In the genomic region with DNA sequence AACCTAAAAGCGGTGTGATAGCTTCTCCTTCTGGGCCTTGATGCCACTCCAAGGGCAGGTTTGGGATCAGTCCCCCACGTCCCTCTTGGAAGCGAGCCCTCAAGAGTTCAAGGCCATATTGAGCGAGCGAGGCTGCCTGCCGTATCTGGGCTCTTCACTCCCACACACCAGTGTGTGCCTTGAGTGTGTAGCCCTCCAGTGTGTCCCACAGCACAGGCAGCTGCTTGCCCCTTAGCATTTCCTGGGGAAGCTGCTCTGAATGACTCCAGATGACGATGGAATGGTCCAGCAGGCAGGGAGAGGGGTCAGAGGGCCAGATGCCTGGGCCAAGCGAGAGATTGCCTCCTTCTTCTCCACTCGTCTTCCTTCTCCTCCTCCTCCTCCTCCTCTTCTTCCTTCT, we compare ENCODE assay signal across 10 mouse cellular contexts. TPM values are rescaled to one million over a fixed set of nuclear protein-coding genes. Genes with fewer than 3 reads are reported as not detected.
DNase-seq lines count a peak whose midpoint lies in the region; ATAC-seq and TF ChIP-seq lines count a peak whose summit lies in the region.
"Had no signal": no experiment of that assay in that cellular context is flagged by ENCODE, and none has a peak within 500 bp of the region (broad histone marks: within the 10 kb centered on the region; RNA-seq: fewer than 3 reads in every experiment).

No protein-coding gene starts in this region.

- no peak for TF ChIP-seq POLR2A in embryonic fibroblast, embryonic 13.5 days (IDR thresholded peaks at IDR 0.05; ENCODE audit: low read depth, low read length)

- ATAC-seq in heart, embryonic 12.5 days (ENCODE audit: insufficient number of reproducible peaks, low FRiP score), result no peak
- ATAC-seq in megakaryocyte, adult 5-6 weeks (ENCODE audit: poor library complexity, severe bottlenecking), result no peak
- no peak for ATAC-seq in stomach, embryonic 14.5 days (ENCODE audit: insufficient number of reproducible peaks, insufficient read depth, low FRiP score, low read depth)

- H3K4me2 ChIP-seq in heart, embryonic 12.5 days, result no peak overlapping the region
- 0 out of 2 replicates have a peak overlapping the region, but pooled peaks have one; percentile 4 for H3K4me2 ChIP-seq in stomach, embryonic 14.5 days (replicated peaks; ENCODE audit: low read depth, low read length)

- peak overlapping the region; percentile 41 for H3K27ac ChIP-seq in heart, embryonic 12.5 days (ENCODE audit: poor library complexity, severe bottlenecking)
- peak overlapping the region; percentile 2; the same call in 1 of the 2 replicates for H3K27ac ChIP-seq in embryonic fibroblast, embryonic 13.5 days (ENCODE audit: insufficient read depth, low read length)
- peak overlapping the region; percentile 41; the same call in 1 of the 2 replicates for H3K27ac ChIP-seq in stomach, embryonic 14.5 days (ENCODE audit: low read length)

- H3K27me3 ChIP-seq in heart, embryonic 12.5 days (replicated peaks), result no peaks in the 10 kb centered on the region
- no peaks in the 10 kb centered on the region for H3K27me3 ChIP-seq in megakaryocyte, embryonic 14.5 days (replicated peaks)
- no peaks in the 10 kb centered on the region for H3K27me3 ChIP-seq in stomach, embryonic 14.5 days (ENCODE audit: control insufficient read depth, insufficient read depth, low read length)

- peak overlapping the region; percentile 39; the same call in 1 of the 2 replicates for H3K9ac ChIP-seq in heart, embryonic 12.5 days
- H3K9ac ChIP-seq in stomach, embryonic 14.5 days (replicated peaks; ENCODE audit: low read depth, low read length), result no peak overlapping the region

- DNase-seq in heart, adult 11 months, result no peak
- DNase-seq in thymus, postnatal 0 days (ENCODE audit: low spot score), result no peak
- DNase-seq in B cell, adult 2 months, result no peak
- DNase-seq: left cerebral cortex, postnatal 4 days; thymus, postnatal 36 days had no signal

- H3K4me3 ChIP-seq in heart, embryonic 12.5 days, result no peak overlapping the region
- peak overlapping the region; percentile 56 for H3K4me3 ChIP-seq in megakaryocyte, embryonic 14.5 days (replicated peaks)
- H3K4me3 ChIP-seq in embryonic fibroblast, embryonic 13.5 days (ENCODE audit: insufficient read depth, low read length), result no peak overlapping the region
- no peak overlapping the region for H3K4me3 ChIP-seq in stomach, embryonic 14.5 days (ENCODE audit: low read depth, low read length)

- WGBS in heart, embryonic 12.5 days, result 45% methylated on average over 9 of the region's 9 CpGs
- 58% methylated on average over 9 of the region's 9 CpGs for WGBS in stomach, embryonic 14.5 days

- peaks cover 60% of the 10 kb centered on the region for H3K36me3 ChIP-seq in heart, embryonic 12.5 days
- peaks cover 99% of the 10 kb centered on the region for H3K36me3 ChIP-seq in megakaryocyte, embryonic 14.5 days (replicated peaks; ENCODE audit: low read length)
- peaks cover 40% of the 10 kb centered on the region for H3K36me3 ChIP-seq in stomach, embryonic 14.5 days (ENCODE audit: control insufficient read depth, insufficient read depth, low read length)

- H3K9me3 ChIP-seq in heart, embryonic 12.5 days (replicated peaks), result no peaks in the 10 kb centered on the region
- no peaks in the 10 kb centered on the region for H3K9me3 ChIP-seq in megakaryocyte, embryonic 14.5 days
- H3K9me3 ChIP-seq in stomach, embryonic 14.5 days (ENCODE audit: control insufficient read depth, low read depth, low read length), result no peaks in the 10 kb centered on the region

- H3K4me1 ChIP-seq in heart, embryonic 12.5 days (replicated peaks), result peaks cover 84% of the 10 kb centered on the region
- peaks cover 94% of the 10 kb centered on the region for H3K4me1 ChIP-seq in megakaryocyte, embryonic 14.5 days
- H3K4me1 ChIP-seq in embryonic fibroblast, embryonic 13.5 days (ENCODE audit: control insufficient read depth, insufficient read depth, low read length), result peaks cover 45% of the 10 kb centered on the region
- H3K4me1 ChIP-seq in stomach, embryonic 14.5 days (ENCODE audit: control insufficient read depth, insufficient read depth, low read length), result peaks cover 51% of the 10 kb centered on the region

- no peak for TF ChIP-seq CTCF in embryonic fibroblast, embryonic 13.5 days (IDR thresholded peaks at IDR 0.05; ENCODE audit: borderline replicate concordance, insufficient read depth, low read length)

RNA-seq across cellular contexts. Expression of a gene that starts 18.1 kb away (rescaled TPM):
- 46.9 and 49.5 TPM in 2 replicates for polyA plus RNA-seq in heart, embryonic 12.5 days (2016; fragmentation: Nextera tagmentation; extraction: Ambion mirVana)
- 51.2 and 77.7 TPM in 2 replicates for polyA plus RNA-seq in megakaryocyte, embryonic 14.5 days (2012; ENCODE audit: insufficient read depth, low replicate concordance)
- 121 and 128 TPM in 2 replicates for total RNA-seq in megakaryocyte, adult 5-6 weeks (2015)
- total RNA-seq in megakaryocyte, adult 5-6 weeks (2017), result 315 and 351 TPM in 2 replicates
- polyA plus RNA-seq in embryonic fibroblast, embryonic 13.5 days (2011; ENCODE audit: insufficient read length, low read depth, missing spikeins), result 243 and 284 TPM in 2 replicates
- 73.2 and 82.0 TPM in 2 replicates for polyA plus RNA-seq in stomach, embryonic 14.5 days (2014; fragmentation: Nextera tagmentation; extraction: Ambion mirVana)
- polyA plus RNA-seq in thymus, postnatal 0 days (2015; fragmentation: Nextera tagmentation; extraction: Ambion mirVana), result 98.7 and 108 TPM in 2 replicates

RNA-seq across cellular contexts. Expression of a gene that starts 23.7 kb away (rescaled TPM):
- 6.9 and 7.4 TPM in 2 replicates for polyA plus RNA-seq in heart, embryonic 12.5 days (2016; fragmentation: Nextera tagmentation; extraction: Ambion mirVana)
- 1.7 TPM in 1 of 2 replicates, not detected in the other for polyA plus RNA-seq in megakaryocyte, embryonic 14.5 days (2012; ENCODE audit: insufficient read depth, low replicate concordance)
- total RNA-seq in megakaryocyte, adult 5-6 weeks (2015), result 2.3 and 2.5 TPM in 2 replicates
- 0.33 and 0.45 TPM in 2 replicates for total RNA-seq in megakaryocyte, adult 5-6 weeks (2017)
- 4.8 and 7.2 TPM in 2 replicates for polyA plus RNA-seq in embryonic fibroblast, embryonic 13.5 days (2011; ENCODE audit: insufficient read length, low read depth, missing spikeins)
- 6.4 and 8.3 TPM in 2 replicates for polyA plus RNA-seq in stomach, embryonic 14.5 days (2014; fragmentation: Nextera tagmentation; extraction: Ambion mirVana)
- polyA plus RNA-seq in thymus, postnatal 0 days (2015; fragmentation: Nextera tagmentation; extraction: Ambion mirVana), result 4.5 and 5.0 TPM in 2 replicates

RNA-seq across cellular contexts. Expression of a gene that starts 34.7 kb away (rescaled TPM):
- 404 and 410 TPM in 2 replicates for polyA plus RNA-seq in heart, embryonic 12.5 days (2016; fragmentation: Nextera tagmentation; extraction: Ambion mirVana)
- polyA plus RNA-seq in megakaryocyte, embryonic 14.5 days (2012; ENCODE audit: insufficient read depth, low replicate concordance), result 25.9 and 294 TPM in 2 replicates
- total RNA-seq in megakaryocyte, adult 5-6 weeks (2015), result 1,123 and 1,179 TPM in 2 replicates
- 895 and 904 TPM in 2 replicates for total RNA-seq in megakaryocyte, adult 5-6 weeks (2017)
- 548 and 603 TPM in 2 replicates for polyA plus RNA-seq in embryonic fibroblast, embryonic 13.5 days (2011; ENCODE audit: insufficient read length, low read depth, missing spikeins)
- polyA plus RNA-seq in stomach, embryonic 14.5 days (2014; fragmentation: Nextera tagmentation; extraction: Ambion mirVana), result 774 and 780 TPM in 2 replicates
- polyA plus RNA-seq in thymus, postnatal 0 days (2015; fragmentation: Nextera tagmentation; extraction: Ambion mirVana), result 766 and 768 TPM in 2 replicates

RNA-seq across cellular contexts. Expression of a gene that starts 41.2 kb away (rescaled TPM):
- not detected in 2 replicates for polyA plus RNA-seq in heart, embryonic 12.5 days (2016; fragmentation: Nextera tagmentation; extraction: Ambion mirVana)
- not detected in 2 replicates for polyA plus RNA-seq in megakaryocyte, embryonic 14.5 days (2012; ENCODE audit: insufficient read depth, low replicate concordance)
- total RNA-seq in megakaryocyte, adult 5-6 weeks (2015), result not detected in 2 replicates
- total RNA-seq in megakaryocyte, adult 5-6 weeks (2017), result not detected in 2 replicates
- not detected in 2 replicates for polyA plus RNA-seq in embryonic fibroblast, embryonic 13.5 days (2011; ENCODE audit: insufficient read length, low read depth, missing spikeins)
- 0.43 and 0.59 TPM in 2 replicates for polyA plus RNA-seq in stomach, embryonic 14.5 days (2014; fragmentation: Nextera tagmentation; extraction: Ambion mirVana)
- 0.44 TPM in 1 of 2 replicates, not detected in the other for polyA plus RNA-seq in thymus, postnatal 0 days (2015; fragmentation: Nextera tagmentation; extraction: Ambion mirVana)

RNA-seq across cellular contexts. Expression of a gene that starts 50.6 kb away (rescaled TPM):
- polyA plus RNA-seq in heart, embryonic 12.5 days (2016; fragmentation: Nextera tagmentation; extraction: Ambion mirVana), result 10.9 and 11.4 TPM in 2 replicates
- 2.6 and 14.6 TPM in 2 replicates for polyA plus RNA-seq in megakaryocyte, embryonic 14.5 days (2012; ENCODE audit: insufficient read depth, low replicate concordance)
- 11.1 and 11.8 TPM in 2 replicates for total RNA-seq in megakaryocyte, adult 5-6 weeks (2015)
- total RNA-seq in megakaryocyte, adult 5-6 weeks (2017), result 21.0 and 22.4 TPM in 2 replicates
- polyA plus RNA-seq in embryonic fibroblast, embryonic 13.5 days (2011; ENCODE audit: insufficient read length, low read depth, missing spikeins), result 14.0 and 16.4 TPM in 2 replicates
- polyA plus RNA-seq in stomach, embryonic 14.5 days (2014; fragmentation: Nextera tagmentation; extraction: Ambion mirVana), result 14.2 and 16.8 TPM in 2 replicates
- polyA plus RNA-seq in thymus, postnatal 0 days (2015; fragmentation: Nextera tagmentation; extraction: Ambion mirVana), result 17.7 and 18.5 TPM in 2 replicates
